Mouse (Mus musculus) yolk sac, embryonic 10.5 days (tissue): Measurements from ENCODE around the gene Cab39l.
"Not testable (repeated sequence)": the region's sequence is repeated elsewhere in the genome, so short reads cannot be mapped to it uniquely, and the experiment has no call there.

Experiments used
- DNase-seq: peaks from one replicate; pipeline ENCODE4 v3.0.0-alpha.2; 2017; ENCODE audit warnings: low spot score

The Cab39l gene

DNA sequence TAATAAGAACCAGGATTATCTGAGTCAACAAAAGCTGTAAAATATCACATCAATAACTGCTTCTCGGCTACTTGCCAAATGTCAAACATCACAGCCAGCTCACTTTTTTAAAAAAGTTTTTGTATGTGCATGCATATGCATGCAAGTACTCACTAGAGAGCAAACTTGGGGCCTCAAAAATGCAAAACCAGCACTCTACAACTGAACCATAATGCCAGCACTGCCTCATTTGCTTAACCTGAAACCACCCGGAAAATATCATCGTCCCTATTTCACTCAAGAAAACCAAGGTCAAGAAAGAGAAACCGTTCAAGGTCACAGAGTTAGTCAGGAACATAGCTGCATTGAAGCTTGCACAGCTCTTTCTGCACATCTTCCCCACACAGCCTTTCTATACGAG is 135.6 kb downstream of the Cab39l start:
- no peak for DNase-seq

DNA sequence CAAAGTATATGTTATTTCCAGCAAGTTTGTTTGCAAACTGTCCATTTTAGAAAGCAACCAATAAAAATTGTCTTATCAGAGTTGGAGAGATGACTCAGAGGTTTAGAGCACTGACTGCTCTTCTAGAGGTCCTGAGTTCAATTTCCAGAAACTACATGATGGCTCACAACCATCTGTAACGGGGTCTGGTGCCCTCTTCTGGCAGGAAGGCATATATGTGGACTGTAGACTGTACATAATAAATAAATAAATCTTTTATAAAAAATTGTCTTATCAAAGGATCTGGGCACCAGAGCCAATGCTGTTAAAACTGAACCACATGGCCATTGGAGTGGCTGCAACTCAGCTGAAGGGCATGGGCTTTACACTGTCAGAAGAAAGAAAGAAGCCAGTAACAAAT is 149.8 kb downstream of the Cab39l start:
- no peak for DNase-seq

DNA sequence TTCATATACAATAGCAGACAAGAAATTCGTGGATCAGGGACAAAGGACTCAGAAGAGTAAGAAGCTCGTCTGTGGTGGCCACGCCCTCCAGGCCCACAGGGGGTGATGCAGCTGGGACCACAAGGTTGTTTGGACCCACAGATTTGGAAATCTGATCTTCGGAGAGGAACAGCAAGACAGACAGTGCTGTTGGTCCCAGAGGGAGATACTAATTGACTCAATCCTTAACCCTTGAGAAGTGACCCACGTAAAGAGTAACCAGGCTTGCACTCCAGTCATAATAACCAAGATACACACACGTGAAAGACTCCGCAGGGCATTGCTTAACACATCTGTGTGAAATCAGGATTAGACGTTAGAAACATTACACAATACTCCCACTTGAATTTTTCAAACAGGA is 151.1 kb downstream of the Cab39l start:
- no peak for DNase-seq

DNA sequence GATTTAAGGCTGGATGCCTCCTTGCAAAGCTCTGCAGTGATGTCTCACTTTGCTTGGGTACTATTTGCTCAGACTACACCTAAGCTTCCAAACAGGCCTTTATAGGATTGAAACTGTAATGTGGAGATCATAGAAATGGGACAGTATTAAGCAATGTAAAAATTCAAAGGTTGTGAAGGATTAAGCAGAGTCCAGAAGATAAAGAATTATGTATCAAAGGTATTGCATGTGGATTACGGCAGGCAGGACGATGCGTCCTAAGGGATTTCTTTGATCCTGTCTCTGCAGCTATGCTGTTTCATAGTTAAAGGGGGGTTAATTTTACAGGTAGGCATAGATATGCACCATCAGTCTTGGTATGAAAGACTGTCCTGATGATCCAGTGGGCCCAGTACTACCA is 151.8 kb downstream of the Cab39l start:
- DNase-seq: no peak

DNA sequence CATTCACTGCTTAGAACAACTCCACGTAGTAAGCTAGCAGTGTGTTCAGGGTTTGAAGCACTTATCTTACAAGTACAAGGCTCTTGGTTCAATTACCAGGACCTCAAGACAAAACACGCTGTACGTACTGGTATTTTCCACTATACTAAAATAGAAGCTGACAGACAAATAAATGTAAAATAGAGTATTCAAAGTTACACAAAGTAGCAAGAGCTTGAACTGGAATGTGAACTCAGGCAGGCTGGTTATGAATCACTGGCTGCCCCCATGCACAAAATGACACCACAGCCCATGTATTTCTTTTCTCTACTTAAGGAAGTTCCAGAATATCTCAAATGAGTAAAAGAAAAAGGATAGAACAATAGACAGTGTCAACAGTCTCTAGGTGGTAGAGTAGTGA is 154.2 kb downstream of the Cab39l start:
- no peak for DNase-seq

DNA sequence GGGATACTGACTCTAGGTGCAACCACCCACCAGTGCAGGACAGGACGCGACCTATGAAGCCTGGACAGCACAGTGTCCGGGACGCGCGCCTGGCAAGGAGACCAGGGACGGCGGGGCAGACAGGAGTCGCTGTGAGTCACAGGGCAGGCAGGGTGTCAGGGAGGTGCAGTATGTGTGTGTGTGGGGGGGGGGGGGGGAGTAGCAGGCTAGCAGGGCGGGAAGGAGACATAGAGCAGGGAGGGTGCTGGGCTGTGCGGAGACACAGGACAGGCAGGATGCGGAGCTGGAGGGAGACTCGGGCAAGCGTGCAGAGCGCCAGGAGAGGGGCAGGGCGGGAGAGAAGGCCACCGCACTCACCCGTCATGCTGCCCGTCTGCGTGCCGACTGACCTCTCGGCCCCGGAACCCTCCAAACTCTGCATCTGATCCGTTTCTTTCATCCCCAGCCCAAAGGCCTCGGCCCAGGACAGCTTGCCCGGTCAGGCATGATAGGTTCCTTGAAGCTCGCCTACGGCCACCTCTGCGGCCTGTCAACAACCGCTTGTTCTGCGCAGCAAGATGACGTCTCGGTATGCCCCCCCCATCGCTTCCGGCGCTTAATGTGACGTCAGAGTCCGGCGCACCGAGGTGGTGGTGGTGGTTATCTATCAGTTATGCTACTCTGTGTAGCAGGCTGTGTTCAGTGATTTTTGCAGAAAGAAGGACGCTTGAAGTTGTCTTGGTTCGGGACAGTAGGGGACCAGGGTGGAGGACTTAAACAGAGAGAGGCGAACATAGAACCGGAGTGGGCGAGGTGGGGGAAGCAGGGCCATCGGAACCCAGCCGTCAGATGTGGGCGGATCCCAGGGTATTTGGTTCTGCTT is 156.9 kb downstream of the Cab39l start, which contains the start of gene Cdadc1:
Gene Cdadc1, minus strand, starts transcription at position 562 of the 862 bp plus-strand sequence.
- peak; percentile 94 for DNase-seq

DNA sequence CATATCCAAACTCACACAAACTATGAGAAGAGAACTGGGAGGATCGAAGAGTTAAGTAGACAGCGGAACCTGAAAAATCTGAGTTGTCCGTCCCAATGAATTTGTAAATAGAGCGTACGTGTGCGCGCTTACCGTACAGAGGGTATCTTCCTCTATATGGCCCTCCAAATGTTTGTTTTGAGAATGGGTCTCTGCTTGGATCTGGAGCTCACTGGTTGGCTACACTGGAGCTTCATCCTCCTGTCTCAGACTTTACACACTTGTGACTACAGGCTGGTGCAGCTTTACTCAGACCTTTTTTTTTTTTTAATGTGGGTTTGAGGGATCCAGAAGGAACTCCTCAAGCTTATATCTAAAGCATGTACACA is 157.5 kb downstream of the Cab39l start:
- no peak for DNase-seq

DNA sequence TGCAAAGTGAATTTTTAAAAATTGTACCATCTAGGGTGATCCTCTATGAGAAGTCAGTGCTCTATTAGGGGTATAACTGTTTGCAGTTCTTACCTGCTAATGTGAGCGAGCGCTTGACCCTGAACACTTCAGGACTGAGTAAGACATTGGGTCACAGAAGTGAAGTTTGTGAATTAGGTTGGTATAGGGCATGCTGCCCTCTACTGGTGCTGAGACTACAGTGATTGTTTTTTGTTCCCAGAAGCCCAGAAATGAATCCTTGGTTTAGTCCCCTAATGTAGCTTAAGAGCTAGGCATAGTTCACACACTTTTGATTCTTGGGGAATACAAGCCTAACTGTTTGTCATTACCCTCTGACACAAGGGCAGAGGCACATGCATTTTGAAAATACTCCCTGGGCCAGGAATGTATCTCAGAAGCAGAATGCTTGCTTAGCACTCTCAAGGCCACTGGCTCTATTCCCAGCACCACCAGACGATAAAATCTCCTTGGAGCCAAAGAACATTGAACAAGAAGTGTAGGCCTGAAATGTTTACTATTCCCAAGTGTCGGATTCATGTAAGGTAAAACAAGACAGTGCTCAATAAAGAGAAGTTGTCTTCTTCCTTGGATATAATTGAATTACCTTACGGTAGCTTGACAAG is 163.4 kb downstream of the Cab39l start:
- no peak for DNase-seq

DNA sequence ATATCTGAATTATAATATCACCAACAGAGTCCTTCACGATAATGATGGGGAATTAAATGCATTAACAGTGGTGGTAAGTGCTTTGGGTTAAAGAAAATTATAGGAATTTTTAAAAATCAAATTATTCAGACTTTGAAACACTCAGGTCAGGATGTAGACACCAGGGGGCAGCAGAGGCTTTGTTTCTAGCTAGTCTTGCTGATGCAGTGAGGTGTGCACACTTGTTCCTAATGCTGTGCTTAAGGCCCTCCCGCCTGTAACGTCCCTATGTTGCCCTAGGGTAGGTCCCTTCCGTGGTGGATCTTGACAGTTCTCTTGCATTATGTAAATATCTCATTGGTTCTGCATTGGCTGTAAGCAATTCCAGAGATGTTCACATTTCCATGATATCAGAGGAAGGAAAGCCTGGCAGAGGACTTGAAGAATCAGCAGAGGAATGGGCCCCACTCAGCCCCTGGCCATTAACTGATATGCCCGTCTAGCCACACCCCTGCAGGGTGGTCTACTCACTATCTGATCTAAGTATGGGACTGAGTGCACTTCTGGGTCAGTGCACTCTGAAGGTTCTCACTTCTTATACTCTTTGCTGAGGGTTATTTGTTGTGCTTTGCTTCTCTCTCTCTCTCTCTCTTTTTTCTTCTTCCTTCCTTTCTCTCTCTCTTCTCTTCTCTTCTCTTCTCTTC is 165.0 kb downstream of the Cab39l start:
- peak; percentile 23 for DNase-seq

DNA sequence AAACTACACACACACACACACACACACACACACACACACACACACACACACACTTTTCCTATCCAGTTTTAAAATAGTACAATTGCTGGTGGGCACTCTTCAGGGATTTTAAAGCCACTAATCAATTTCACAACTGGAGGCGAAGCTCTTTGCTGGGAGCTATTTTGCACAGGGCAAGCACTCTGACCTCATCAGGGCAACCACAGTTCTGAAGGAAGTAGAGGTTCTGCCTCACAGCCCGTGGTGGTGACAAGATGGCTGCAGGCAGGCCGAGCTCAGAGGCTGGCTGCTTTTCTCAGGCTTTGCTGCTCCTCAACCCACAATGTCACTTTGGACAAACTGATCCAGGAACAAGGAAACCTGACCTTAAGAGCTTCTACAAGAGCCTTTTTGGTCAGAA is 166.2 kb downstream of the Cab39l start:
- DNase-seq: no peak

DNA sequence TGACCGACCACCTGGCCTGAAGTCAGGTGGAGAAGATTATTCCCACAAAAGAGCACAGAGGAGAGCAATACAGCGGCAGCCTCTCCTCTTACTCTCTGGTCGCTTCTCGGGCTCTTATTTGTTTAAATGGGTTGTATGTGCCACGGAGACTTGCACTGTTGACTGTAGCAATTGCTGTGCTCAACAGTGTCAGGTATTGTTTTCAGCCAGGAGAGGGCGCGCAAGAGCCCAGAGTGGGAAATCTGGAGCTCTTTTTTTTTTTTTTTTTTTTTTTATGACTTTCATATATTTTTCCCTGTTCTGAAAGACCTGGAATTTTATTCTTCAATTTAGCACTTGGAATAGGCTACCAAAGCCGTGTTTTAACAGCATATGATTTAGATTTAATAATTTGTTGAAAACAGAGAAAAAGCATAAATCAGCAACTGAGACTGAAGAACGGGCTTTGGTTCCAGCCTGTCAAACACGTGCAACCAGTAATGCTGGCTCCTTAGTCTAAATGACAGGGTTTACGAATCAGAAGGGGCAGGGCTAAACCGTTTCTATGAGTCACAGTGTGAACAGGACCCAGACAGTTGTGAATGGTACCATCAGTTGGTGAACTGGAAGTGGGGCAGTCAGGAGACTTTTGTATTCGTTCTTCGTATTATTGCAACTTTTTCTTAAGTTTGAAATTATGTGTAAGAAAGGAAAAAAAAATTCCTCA is 172.3 kb downstream of the Cab39l start:
- peak; percentile 17 for DNase-seq

DNA sequence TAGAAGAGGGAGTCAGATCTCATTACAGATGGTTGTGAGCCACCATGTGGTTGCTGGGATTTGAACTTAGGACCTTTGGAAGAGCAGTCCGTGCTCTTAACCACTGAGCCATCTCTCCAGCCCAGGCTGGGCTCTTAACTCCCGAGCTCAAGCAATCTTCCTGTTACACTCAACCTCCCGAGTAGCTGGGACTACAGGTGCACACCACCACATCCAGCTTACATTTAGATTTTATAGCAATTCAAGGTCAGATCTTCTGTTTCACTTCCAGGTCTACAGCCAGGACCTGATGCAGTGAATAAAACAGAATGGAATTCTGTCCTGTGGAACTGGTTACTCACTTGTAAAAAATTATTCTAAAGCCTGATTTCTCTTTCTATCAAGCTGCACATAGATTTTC is 173.4 kb downstream of the Cab39l start:
- DNase-seq: not testable (repeated sequence)

DNA sequence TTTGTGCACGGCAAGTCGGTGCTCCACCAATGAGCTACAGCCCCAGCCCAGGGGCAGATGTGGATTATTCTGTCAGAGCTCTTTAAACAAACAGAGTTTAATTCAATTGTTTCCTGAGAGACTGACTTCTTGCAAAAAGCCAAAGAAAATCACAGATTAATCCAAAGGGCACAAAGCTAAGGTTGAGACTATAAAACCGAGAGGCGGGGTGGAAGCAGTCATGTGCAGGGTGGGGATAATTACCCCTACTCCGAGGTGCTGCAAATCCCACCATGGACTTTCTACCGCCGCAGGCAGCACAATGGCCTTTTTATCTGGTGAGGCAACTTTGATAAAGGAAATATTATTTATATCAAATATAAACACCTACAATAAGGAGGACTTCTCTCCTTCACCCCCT is 176.0 kb downstream of the Cab39l start:
- no peak for DNase-seq

DNA sequence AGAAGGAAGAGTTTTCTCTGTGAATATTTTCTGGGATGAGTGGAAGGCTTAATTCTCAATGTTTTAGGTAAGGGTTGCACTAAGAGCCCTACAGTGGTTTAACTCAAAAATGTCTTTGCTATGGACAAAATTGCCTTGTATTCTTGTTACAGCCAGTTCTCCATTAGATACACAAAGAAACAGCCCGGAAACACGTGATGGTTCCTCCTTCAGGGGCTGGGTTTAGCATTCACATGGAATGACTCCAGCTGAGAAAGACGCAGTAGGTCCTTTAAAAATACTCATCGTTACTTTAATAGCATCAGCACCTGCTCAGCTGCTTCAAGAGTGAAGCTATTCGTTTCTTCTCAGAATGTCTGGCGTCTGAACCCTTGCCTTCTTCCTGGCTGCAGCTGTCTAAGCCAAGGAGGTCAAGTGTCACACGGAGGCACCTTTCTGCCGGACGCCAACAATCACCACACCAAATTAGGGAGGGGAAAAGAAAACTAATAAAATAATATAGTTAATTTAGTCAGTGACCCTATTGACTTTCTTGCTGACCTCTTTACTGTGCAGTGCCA is 183.6 kb downstream of the Cab39l start:
- no peak for DNase-seq

DNA sequence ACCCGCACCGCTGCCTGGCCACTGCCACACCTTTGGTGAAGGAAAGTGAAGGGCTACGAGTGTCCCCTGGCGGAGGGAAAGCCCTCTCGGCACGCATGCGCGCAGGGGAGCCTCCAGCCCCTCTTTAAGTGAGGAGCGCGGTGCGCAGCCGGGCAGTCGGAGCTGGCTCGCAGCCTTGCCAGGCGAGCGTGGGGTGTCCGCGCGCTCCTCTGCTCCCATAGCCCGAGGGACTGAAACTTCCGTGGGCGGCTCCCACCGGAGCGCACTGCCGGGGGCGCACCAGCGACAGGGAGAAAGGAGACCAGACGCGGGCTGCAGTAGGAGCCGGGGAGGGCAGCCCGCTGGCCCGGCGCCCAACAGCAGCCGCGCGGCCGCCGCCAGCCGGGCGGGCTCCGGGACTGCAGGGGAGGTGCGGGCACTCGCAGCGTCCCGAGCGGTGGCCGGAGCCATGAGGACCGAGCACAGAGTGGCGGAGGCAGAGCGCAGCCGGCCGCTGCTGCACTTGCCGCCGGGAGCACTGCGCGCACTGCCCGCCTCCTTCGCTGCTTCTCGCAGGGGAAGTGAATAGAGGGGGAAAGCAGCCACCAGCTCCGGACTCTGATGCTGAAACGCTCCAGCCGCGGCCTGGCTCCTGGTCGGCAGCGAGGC is 184.5 kb downstream of the Cab39l start, which contains the start of gene Shisa2:
Gene Shisa2, plus strand, starts transcription at position 151 of the 648 bp plus-strand sequence.
- peak; percentile 80 for DNase-seq

DNA sequence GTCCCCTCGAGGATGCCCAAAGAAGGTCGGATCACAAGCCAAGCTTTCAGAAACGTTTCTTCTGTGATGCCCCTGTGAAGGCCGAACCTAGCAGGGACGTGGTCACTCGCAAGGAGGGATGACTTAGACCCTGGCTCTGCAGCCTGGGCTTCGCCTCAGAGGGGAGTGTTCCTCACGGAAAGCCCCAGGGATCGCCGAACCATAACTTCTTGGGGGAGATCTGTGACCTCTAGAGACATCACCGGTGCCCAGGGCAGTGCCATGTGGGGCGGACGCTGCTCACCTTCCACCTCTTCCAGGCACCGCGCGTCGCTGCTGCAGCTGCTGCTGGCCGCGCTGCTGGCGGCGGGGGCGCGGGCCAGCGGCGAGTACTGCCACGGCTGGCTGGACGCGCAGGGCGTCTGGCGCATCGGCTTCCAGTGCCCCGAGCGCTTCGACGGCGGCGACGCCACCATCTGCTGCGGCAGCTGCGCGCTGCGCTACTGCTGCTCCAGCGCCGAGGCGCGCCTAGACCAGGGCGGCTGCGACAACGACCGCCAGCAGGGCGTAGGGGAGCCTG is 185.1 kb downstream of the Cab39l start:
- DNase-seq: peak; percentile 16

DNA sequence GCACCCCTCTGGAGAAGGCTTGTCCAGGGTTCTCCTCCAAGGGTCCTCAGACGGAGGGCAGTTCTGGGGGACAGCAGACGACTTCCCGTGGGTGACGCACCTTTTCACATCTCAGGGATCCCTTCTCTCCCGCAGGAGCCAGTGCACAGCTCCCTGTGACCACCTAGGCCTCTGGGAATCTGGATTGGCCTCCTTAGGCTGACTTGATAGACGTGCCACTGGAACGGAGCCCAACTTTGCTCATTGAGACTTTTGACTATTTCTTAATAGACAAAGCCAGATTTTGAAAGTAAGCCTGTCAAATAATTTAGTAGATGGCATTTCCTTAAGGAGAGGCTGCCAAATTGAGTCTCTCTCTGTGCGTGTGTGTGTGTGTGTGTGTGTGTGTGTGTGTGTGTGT is 185.9 kb downstream of the Cab39l start:
- DNase-seq: no peak

DNA sequence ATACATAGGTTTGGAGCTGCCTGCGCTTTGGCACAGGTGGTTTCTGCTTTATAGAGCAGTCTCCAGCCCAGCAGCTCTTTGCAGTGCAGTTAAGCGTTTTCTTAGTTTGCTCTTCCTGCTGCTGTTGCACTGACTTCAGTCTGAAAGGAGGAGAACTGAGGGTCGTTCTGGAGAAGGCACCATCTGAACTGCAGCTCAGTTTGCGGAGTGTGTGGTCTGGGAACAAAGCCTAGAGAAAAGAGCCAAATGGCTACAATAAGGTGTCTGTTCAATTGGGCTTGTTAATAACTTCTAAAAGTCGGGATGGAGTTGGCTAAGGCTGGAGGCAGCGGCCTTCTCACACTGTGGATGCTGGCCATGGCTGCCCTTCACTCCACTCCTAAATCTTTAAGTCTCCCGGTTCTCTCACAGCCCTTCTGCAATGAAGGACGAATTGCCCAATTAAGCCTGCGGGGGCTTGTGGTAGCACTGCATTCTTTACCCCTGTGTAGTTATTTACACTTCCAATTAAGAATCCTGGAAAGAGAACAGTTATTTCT is 186.4 kb downstream of the Cab39l start:
- no peak for DNase-seq

DNA sequence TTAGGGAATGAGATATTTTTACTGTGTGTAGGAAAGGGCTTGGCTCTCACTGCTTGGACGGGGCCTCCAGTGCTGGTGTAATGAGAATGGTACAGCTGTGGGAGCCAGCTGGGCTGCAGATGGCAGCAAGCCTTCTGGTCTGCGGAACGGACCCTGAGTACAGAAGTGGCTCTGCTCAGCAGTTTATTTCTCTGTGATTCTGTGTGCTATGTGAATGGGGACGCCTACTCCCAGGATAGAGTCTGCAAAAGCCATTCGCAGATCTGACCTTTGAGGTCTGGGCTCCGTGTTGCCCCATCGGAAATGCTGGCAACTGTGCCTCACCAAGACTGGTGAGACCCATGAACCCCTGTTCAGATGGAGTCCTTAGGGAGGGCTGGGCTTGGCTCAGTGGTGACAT is 187.1 kb downstream of the Cab39l start:
- no peak for DNase-seq

DNA sequence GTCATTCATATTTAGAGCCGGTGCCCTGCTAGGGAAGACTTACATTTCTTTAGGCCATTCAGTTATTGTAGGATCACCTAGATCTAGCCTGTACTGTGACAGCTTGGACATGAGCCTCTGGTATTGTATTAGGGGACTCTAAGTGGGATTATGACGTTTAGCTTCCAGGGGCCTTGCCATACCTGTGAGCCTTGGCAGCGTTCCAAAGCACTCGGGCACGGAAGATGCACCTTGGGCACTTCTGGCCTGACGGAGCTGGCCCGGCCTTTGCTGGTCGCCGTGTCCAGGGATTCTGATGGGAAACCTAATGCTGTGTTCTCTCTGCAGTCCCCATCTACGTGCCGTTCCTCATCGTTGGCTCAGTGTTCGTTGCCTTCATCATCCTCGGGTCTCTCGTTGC is 188.5 kb downstream of the Cab39l start:
- DNase-seq: no peak

DNA sequence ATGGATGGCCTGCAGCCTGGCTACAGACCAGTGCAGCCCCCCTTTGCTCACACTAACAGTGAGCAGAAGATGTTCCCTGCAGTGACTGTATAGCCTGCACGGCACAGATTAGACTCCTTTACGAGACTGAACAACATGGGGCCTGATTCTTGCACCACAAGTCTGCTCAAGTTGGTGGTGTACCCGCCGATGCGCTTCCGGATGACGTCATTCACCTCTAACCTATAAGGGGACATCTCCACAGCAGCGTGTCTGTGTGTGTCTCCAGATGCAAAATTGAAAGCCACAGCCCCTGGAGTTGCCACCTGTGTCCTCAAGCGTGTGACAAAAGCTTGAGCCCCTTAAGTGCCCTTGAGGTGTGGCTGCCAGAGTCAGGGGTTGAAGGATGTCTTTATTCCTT is 189.3 kb downstream of the Cab39l start:
- DNase-seq: no peak
